Mouse (Mus musculus) liver, adult 2 months (tissue): ENCODE measurements around the gene Tsen34. TPM values are rescaled to one million over a fixed set of nuclear protein-coding genes. Genes with fewer than 3 reads are reported as not detected.
"Not testable (repeated sequence)": the region's sequence is repeated elsewhere in the genome, so short reads cannot be mapped to it uniquely, and the experiment has no call there.

Experiments
- DNase-seq: peaks from one replicate; pipeline ENCODE4 v3.0.0-alpha.2; 2011; ENCODE audit warnings: low read depth, low spot score; ENCODE audit errors: extremely low read depth
- H3K27ac ChIP-seq: fragments of 200-500 bp; replicated peaks from 2 replicates; pipeline ENCODE4 v1.5.1; 2012; ENCODE audit warnings: low read depth, mild to moderate bottlenecking, control low read depth, inconsistent platforms, low read length; ENCODE audit not compliant: insufficient read depth
- H3K27me3 ChIP-seq: fragments of 200-500 bp; 2 replicates; pipeline ENCODE4 v1.6.1; 2012; ENCODE audit warnings: mild to moderate bottlenecking, moderate library complexity, low read length, inconsistent platforms; ENCODE audit not compliant: control insufficient read depth, insufficient read depth
- H3K36me3 ChIP-seq: fragments of 200-500 bp; 2 replicates; pipeline ENCODE4 v1.6.1; 2012; ENCODE audit warnings: low read length, inconsistent platforms; ENCODE audit not compliant: control insufficient read depth, insufficient read depth
- H3K4me1 ChIP-seq: fragments of 200-500 bp; 2 replicates; pipeline ENCODE4 v1.6.1; 2011; ENCODE audit warnings: low read length; ENCODE audit not compliant: control insufficient read depth, insufficient read depth
- H3K4me3 ChIP-seq: fragments of 200-500 bp; 2 replicates; pipeline ENCODE4 v1.5.1; 2011; ENCODE audit warnings: low read depth, mild to moderate bottlenecking, control low read depth, low read length, moderate library complexity; ENCODE audit not compliant: insufficient read depth
- H3K79me2 ChIP-seq: fragments of 200-500 bp; 2 replicates; pipeline ENCODE4 v1.6.1; 2012; ENCODE audit warnings: inconsistent platforms, mild to moderate bottlenecking, low read length, moderate library complexity; ENCODE audit not compliant: control insufficient read depth, insufficient read depth
- H3K9ac ChIP-seq: fragments of 200-500 bp; 2 replicates; pipeline ENCODE4 v1.6.1; 2012; ENCODE audit warnings: low read depth, mild to moderate bottlenecking, control low read depth, inconsistent platforms, low read length
- CTCF ChIP-seq: fragments of 200-500 bp; IDR thresholded peaks from 2 replicates; pipeline ENCODE4 v1.5.1; 2011; ENCODE audit warnings: low read depth, low read length, control low read depth
- POLR2A ChIP-seq: fragments of 200-500 bp; IDR thresholded peaks from 2 replicates; pipeline ENCODE4 v1.6.1; 2011; ENCODE audit warnings: low read length, control low read depth; ENCODE audit not compliant: insufficient read depth; ENCODE audit errors: extremely low read depth
- WGBS: fragments of 180-500 bp; shearing (Covaris S2); methylation state at CpG from one replicate; pipeline ENCODE4 v1.1.7; 2018; 5-methylcytosine and 5-hydroxymethylcytosine counted together
- polyA plus RNA-seq: library from polyadenylated mRNA; depleted of rRNA; stranded (reverse); fragments of >200 nt; gene quantifications from 2 replicates; pipeline ENCODE4 v1.2.3, GENCODE M21; 2012
- total RNA-seq: library from RNA; depleted of rRNA; stranded (reverse); fragments of >200 nt; gene quantifications from 2 replicates; pipeline ENCODE4 v1.2.3, GENCODE M21; 2014

Tsen34 gene
- total and polyA plus RNA-seq, 2 experiments: 33.7 to 53.6 TPM

- Histone ChIP-seq H3K27ac (peak overlapping the region; percentile 29), H3K27me3 (no peaks in the 10 kb centered on the region), H3K36me3 (peaks cover 29% of the 10 kb centered on the region), H3K79me2 (no peaks in the 10 kb centered on the region; the same call in 1 of the 2 replicates), H3K4me3 (peak overlapping the region; percentile 6), H3K9ac (no peak overlapping the region), H3K4me1 (peaks cover 2% of the 10 kb centered on the region; the same call in 1 of the 2 replicates)
- WGBS: 19% methylated on average over 6 of the region's 6 CpGs
- DNase-seq: no peak
- no peak for TF ChIP-seq CTCF
- no peak for TF ChIP-seq POLR2A
These were observed 10.7 kb downstream of the Tsen34 start for GRCm38 (mm10) chr7:3703148-3703878.

GRCm38 (mm10) chr7:3703879-3704441, 11.3 kb downstream of the Tsen34 start, which contains the start of gene Rps9:
Rps9 (plus strand) TSS chr7:3703993.
- peak; percentile 93 for DNase-seq
- Histone ChIP-seq H3K27me3 (no peaks in the 10 kb centered on the region), H3K4me1 (peaks cover 2% of the 10 kb centered on the region; the same call in 1 of the 2 replicates), H3K79me2 (no peaks in the 10 kb centered on the region; the same call in 1 of the 2 replicates), H3K36me3 (peaks cover 25% of the 10 kb centered on the region), H3K27ac (peak within 1 kb of the TSS; percentile 68), H3K9ac (peak within 1 kb of the TSS; percentile 75), H3K4me3 (peak within 1 kb of the TSS; percentile 62)
- peak; percentile 31 for TF ChIP-seq CTCF
- TF ChIP-seq POLR2A: peak; percentile 78; the same call in 1 of the 2 replicates
- WGBS: under 1% methylated on average over 42 of the region's 42 CpGs

- H3K27me3 ChIP-seq: no peaks in the 10 kb centered on the region
- H3K36me3 ChIP-seq: peaks cover 25% of the 10 kb centered on the region
- H3K4me1 ChIP-seq: peaks cover 2% of the 10 kb centered on the region; the same call in 1 of the 2 replicates
- TF ChIP-seq CTCF (no peak), POLR2A (no peak)
- peak overlapping the region; percentile 75 for H3K9ac ChIP-seq
- peak overlapping the region; percentile 68 for H3K27ac ChIP-seq
- under 1% methylated on average over 20 of the region's 20 CpGs for WGBS
- no peaks in the 10 kb centered on the region; the same call in 1 of the 2 replicates for H3K79me2 ChIP-seq
- peak overlapping the region; percentile 62 for H3K4me3 ChIP-seq
- peak; percentile 73 for DNase-seq
These were observed 11.8 kb downstream of the Tsen34 start for GRCm38 (mm10) chr7:3704475-3704874.

GRCm38 (mm10) chr7:3705461-3705860, 12.8 kb downstream of the Tsen34 start:
- not testable (repeated sequence) for H3K9ac ChIP-seq, H3K4me3 ChIP-seq, DNase-seq, H3K27me3 ChIP-seq, H3K4me1 ChIP-seq, H3K79me2 ChIP-seq, H3K27ac ChIP-seq
- WGBS: 51% methylated on average over 7 of the region's 7 CpGs
- peaks cover 25% of the 10 kb centered on the region for H3K36me3 ChIP-seq

- H3K27ac ChIP-seq: no peak overlapping the region
- 36% methylated on average over 6 of the region's 6 CpGs for WGBS
- TF ChIP-seq CTCF (no peak), POLR2A (no peak)
- no peak for DNase-seq
- H3K36me3 ChIP-seq: peaks cover 24% of the 10 kb centered on the region
- H3K4me1 ChIP-seq: peaks cover 2% of the 10 kb centered on the region; the same call in 1 of the 2 replicates
- H3K79me2 ChIP-seq: no peaks in the 10 kb centered on the region; the same call in 1 of the 2 replicates
- H3K9ac ChIP-seq: peak overlapping the region; percentile 42; the same call in 1 of the 2 replicates
- H3K4me3 ChIP-seq: no peak overlapping the region
- no peaks in the 10 kb centered on the region for H3K27me3 ChIP-seq
These were observed 13.2 kb downstream of the Tsen34 start for GRCm38 (mm10) chr7:3705911-3706310.
